Mouse (Mus musculus): ENCODE measurements around the gene Fancc.

Gene Fancc

DNA sequence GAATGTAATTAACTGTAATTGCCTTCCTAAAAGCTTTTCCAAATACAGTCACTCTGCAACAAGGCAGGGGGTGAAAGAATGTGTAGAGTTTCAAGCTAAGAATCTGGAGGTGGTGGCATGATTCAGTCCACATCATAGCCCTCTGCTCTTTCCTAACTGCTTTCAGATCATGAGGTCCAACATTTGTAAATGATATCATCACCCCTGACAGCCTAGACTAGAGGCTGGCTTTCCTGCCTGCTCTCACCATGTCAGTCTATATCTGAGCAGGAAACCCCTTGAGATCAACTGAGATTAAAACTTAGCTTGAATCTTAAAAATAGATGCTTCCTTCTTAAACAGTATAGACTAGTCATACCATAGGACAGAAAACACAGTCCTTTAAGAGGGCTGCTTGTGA, 75.9 kb downstream of the Fancc start:
- DNase-seq (ENCODE audit: low read depth, low spot score) = no peak

DNA sequence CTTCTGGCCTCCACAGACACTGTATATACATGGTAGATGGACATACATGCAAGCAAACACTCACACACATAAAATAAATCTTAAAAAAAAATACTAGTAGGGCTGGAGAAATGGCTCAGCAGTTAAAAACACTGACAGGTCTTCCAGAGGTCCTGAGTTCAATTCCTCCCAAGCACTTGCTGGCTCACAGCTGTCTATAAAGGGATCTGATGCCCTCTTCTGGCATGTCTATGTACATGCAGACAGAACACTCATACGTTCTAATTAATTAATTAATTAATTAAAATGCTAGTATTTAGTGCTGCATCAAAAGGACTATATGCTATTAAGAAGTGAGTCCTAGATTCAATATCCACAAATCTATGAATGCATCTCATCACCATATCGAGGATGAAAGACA, 78.9 kb downstream of the Fancc start:
- peak; percentile 24 for DNase-seq (ENCODE audit: low read depth, low spot score)

DNA sequence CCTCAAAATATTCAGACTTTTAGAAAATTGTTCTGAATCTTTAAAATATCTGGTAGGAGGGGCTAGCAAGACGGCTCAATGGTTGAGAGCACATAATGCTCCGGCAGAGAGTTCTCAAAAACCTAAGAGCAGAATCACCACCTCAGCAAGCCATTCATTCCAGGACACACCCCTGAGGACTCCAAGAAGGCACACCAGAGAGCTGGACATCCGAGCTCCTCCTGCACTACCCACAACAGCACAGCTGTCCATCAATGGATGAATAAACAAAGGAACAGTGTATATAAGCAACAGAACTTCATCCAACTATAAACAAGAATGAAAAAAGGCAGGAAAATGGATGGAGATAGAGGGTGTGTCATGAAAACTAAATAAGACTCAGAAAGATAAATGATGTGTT, 80.3 kb downstream of the Fancc start:
- no peak for DNase-seq (ENCODE audit: low read depth, low spot score)

DNA sequence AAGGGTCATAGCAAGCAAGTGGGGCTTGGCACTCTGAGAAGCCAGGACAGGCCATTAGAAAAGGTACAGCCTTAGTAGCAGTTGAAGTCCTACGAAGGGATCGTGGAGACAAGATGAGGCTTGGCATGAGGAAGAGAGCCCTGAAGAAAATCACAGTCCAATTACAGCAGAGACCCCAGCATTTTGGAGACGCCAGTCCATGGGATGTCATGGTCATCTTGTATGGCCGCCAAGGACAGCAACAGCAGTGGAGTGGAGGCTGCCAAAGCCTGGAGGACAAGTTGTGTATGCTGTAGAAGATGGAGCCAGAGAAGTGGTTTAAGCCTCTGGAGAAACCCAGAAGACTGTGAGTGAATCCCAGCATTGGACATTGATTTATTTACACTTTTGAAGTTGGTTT, 84.4 kb downstream of the Fancc start:
- DNase-seq (ENCODE audit: low read depth, low spot score) = no peak

DNA sequence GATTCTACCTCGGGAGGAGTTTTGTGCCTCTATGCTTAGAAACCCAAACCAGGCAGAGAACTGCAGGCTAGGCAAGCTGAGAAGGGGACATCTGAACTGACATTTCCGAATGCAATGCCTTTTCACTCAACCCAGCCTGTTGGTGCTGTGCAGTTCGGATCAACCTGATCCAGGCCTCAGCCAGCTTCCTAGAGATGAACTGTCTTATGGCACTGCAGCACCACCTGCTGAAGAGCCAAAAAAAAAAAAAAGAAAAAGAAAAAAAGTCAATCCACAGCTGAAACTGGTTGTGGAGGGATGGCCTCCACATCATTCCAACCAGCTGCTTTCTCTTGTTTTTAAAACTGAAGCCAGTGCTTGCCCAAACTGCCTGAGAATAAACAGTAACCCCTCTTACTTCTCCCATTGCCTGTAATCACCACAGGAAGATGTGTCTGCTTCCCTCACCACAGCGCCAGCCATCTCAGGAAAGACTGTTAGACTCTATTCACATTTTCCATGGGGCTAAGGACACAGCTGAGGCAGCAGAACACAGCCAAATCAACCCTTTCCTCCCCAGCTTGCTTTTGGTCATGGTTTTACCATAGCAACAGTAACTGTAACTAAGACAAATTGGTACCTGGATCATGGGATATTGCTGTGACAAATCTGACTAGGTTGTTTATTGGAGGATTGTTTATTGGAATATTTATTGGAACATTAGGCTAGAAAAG, 85.6 kb downstream of the Fancc start:
- DNase-seq (ENCODE audit: low read depth, low spot score) = peak; percentile 47

DNA sequence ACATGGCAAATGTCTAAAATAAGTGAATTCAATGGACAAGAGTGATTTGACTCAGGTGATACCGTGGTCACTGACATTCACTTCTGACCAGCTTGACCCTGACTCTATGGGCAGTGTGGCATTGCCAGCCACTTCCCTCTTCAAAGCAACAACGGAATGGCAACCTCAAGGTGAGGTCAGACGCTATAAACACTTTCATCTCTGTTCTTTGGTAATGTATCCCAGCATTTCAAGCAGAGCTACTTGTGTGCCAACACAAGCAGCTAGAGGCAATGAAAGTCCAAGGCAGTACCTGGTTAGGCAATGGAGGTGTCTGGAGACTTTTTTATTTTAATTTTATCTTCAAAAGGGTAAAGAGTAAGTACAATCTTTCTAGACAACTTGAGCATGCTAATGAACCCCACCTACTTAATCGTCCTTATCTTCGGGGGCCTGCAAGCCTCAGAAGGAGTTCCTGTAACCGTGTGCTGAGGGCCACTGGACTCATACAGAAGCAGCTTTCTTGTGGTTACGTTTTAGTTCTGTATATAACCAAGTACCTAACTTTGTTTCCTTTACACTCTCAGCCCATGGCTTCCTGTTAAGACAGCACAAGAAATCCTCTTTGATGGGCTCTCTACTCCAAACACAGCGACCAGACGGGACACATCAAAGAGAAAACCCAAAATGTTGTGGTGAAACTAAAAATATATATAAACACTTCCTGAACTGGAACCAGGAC, 86.3 kb downstream of the Fancc start:
- DNase-seq (ENCODE audit: low read depth, low spot score) = peak; percentile 51

DNA sequence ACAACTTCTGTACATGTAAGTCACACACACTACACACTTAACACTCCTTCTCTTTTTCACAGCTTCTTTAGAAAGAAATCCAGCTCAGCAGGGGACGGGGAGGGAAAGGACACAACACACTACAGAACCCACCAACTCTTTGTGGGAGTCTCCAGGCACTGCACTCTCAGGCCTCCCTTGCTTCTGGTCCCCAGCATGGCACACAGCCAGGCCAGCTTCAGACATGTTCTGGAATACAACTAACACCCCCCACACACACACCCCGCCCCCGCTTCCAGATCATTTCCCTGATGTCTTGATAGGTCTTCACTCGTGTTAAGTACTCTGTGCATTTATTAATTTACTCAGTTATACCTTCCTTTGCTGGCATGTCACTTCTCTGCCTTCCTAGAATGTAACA, 91.9 kb downstream of the Fancc start:
- DNase-seq (ENCODE audit: low read depth, low spot score) = no peak

DNA sequence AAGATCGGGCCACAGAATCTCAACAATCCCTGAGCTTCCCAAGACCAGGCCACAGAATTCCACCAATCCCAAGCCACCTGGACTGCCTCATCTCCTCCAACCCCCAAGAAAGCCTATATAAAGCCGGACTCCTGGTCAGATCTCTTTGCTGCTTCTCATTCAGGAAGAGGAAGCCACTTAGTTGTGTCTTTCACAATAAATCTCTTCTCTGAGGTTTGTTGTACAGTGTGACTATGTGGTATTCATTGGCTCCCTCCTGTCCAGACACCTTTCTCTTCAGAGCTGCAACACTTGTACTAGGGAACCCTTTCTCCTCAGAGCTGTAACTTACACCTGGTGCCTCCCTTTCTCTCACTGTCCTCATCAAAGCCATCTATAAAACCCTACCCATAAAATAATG, 92.4 kb downstream of the Fancc start:
- no peak for DNase-seq (ENCODE audit: low read depth, low spot score)

DNA sequence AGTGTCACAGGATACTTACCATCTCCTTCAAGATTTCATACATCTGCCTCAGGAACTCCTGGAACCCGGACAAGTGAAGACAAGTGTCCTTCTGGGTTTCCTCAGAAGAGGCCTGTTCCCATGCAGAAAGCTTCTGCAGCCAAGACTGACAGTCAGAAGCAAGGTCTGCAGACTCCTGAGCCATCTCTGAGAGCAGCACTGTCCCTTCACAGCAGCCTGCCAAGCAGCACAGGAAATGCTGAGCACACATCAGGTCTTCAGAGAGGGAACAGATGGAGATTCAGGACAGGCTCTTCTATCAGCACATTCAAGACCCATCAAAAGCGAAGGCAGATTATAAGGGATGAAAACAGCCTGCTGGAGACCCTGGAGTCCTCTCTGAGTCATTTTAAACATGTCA, 94.3 kb downstream of the Fancc start:
- DNase-seq (ENCODE audit: low read depth, low spot score) = no peak

DNA sequence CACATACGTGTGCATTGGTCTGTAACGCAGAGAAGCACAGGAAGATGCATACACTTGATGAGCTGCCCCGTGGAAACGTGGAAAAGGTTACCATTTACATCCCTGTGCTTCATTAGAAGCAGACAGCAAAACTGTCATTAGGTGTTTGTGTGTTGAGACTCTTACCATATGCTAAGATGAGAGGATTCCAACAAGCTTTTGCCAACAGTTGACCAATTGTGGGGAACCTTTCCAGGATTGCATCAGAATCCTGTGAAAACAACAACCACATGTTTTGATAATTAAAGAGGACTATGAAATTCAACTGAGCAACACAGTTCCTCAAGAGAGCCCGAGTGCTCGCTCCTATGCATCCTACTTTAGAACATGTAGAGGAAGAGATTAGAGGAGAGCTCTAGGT, 97.0 kb downstream of the Fancc start:
- DNase-seq (ENCODE audit: low read depth, low spot score) = no peak

DNA sequence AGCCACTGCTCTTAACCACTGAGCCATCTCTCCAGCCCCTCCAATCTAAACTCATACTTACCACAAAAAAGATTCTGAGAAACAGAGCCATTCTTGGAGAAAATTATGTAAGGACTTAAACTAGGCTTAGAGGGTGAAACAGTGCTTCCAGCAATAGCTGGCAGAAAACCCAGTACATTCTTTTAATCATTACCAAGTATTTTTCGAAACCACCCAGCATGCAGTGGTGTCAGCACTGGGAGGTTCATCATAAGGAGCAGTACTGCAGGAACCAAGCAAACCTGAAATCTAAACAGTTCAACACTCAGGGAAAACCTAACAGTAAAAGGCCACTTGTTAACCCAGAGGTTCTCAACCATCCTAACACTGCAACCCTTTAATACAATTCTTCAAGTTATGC, 99.7 kb downstream of the Fancc start:
- DNase-seq (ENCODE audit: low read depth, low spot score) = no peak

DNA sequence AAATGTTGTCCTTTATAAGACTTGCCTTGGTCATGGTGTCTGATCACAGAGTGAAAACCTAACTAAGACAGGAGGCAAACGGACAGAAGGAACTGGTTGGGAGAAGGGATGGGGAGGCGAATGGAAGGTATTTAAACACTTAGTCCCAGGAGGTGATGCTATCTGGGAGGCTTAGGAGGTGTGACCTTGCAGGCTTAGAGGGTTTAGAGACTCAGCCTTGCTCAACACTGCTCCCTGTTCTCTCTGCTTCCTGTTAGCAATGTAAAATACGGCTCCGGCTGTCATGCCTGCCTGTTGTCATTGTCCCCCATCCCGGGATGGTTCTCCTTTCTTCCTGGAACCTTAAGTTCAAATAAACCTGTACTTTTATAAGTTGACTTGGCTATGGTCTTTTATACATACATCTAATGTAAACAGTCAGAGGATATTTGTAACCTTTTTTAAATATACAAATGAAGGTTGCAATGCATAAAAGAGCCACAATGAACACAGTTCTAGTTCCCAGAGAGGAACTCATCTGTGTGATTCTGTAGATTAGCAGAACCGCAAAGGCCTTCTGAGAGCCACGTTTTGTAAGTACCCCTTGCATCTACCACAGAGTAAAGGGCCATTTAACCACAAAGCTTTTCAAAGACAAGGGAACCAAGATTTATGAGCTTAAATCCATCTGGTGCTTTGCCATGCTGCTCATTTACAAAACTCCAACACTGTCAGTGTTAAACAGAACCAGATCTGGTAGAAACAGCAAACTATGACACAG, 102.6 kb downstream of the Fancc start:
- DNase-seq (ENCODE audit: low read depth, low spot score) = peak; percentile 16

DNA sequence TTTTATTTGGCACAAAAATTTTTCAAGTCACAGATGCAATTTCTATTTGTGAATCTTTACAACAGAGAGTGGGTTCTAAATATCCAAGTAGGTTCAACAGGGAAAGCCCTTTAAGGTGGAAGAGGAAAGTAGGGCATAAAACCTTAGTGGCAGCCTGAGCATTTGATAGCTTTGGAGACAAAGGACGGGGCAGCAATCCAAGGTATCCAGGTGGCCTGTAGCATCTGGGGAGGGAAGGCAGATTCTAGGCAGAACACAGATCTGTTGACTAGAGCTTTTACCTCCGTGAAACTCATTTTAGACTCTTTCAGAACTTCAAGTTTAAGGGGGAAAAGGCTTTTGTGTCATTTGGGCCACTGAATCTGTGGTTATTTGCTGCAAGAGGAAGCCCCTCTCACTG, 111.8 kb downstream of the Fancc start:
- DNase-seq (ENCODE audit: low read depth, low spot score) = no peak

DNA sequence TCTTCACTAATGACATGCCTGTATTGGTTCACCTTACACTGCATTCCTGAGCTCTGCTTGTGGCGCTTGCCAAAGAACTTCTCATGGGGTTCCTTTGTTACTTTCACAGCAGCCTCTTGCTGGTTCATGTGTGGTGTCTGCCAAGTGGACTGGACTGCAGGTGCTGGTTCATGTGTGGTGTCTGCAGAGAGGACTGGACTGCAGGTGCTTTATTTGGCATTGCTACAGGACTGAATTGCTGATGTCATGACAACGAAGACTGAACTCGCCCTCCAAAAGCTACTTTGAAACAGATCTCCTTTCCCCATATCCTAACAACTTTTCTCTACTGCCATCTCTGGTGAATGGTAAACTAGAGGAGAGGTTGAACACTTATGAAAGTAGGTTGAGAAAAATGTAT, 112.3 kb downstream of the Fancc start:
- DNase-seq (ENCODE audit: low read depth, low spot score) = no peak

DNA sequence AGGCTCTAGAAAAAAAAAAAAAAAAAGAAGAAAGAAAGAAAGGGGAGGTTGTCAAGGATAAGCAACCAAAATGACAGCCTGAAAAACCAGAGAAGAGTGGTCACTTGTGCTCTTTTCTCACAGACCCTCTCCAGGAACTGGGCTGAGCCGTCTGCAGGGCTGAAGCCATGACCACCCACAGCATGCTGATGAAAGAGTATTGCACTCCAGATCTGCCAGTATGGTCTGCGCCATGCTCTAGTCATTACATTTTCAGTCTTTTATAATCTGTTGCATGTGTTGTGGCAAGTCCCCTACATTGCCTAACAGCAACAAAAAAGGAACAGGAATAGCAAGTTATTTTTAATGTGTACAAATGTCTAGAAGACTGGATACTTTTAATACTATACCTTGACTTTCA, 114.9 kb downstream of the Fancc start:
- DNase-seq (ENCODE audit: low read depth, low spot score) = no peak

DNA sequence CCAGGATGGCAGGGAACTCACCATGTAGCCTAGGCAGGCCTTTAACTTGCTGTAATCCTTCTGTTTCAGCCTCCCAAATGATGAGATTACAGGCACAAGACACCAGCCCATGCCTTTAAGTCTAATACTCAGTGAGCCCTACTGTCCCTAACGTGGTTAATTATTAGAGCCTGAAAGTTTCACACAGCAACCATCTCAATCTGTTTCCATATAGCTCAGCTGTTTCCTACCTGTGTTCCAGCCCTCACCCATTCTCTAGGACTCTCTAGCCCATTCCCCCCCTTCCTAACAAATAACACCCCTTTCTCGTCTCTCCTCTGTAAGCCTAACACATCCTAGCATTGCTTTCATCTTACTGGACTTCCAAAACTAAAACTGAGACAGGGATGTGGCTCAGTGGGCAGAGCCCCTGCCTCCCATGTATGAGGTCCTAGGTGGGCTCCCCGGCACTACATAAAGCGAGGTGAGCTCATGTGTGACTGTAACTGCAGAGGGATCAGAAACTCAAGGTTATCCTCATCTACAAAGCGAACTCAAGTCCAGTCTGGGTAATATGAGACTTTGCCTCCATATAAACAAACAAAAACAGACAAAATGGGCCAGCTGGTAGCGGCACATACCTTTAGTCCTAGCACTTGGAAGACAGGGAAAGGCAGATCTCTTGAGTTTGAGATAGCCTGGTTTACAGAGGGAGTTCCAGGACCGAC, 123.5 kb downstream of the Fancc start:
- no peak for DNase-seq (ENCODE audit: low read depth, low spot score)

DNA sequence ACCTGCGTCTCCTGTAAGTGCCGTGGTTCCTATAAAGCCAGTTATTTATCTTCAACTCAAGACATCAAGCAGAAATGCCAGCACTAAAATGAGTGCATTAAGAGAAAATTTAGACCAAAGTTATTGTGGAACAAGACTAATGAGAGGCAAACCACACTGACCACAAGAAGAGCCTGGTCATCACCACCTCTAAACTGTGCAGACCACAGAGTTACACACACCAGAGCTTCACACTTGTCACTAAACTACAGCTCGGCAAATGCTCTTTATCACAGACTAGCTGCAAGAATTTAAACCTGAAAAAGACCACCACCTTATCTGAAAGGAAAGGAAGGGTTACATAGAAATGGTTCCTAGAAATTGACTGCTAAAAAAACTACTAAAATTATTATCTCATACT, 135.3 kb downstream of the Fancc start:
- no peak for DNase-seq (ENCODE audit: low read depth, low spot score)

DNA sequence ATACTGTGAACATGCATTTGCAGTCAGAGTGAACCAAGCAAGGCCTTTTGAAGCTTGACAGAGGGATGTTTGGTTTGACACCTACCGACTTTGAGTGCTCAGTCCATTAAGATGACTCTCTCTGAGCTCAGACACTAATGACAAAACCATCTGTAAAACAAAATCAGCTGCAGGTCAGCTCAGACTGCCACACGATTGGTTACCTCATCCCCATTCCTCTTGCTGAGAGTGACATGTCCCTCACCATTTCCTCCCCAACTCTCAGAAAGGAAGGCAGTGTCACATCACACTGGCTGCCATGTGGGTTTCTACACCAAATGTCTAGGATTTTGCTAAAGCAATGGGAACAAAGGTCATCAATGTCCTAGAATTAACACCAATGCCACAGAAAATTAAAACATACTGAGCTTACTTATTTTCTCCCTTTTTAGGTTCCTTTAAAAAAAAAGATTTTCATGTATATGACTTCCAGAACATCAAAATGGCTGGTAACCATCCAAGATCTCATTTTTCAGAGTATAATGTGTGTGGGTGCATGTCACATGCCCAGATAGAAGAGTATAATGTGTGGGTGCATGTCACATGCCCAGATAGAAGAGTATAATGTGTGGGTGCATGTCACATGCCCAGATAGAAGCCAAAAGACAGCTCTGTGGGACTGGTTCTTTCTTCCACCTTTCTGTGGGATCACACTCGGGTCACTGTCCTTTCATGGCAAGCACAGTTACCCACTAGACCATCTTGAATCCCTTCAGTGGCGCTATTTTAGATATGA, 136.8 kb downstream of the Fancc start:
- no peak for DNase-seq (ENCODE audit: low read depth, low spot score)

DNA sequence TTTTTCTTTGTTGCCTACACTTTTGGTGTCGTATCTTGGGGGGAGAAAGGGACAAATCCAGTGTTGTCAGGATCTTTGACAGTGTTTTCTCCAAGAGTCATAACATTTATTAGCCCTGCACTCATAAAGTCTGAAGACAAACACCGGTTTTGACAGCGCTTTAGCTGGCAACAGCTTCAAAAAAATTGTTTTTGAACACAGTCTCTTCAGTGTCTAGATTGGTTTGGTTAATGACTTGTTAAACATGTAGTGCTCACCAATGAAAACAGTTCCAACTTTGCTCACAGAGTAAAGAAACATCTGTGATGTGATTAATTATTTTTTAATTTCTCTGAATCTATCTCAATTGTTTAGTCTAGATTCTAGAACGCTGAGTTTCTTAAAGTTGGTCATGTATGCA, 137.7 kb downstream of the Fancc start:
- DNase-seq (ENCODE audit: low read depth, low spot score) = no peak

DNA sequence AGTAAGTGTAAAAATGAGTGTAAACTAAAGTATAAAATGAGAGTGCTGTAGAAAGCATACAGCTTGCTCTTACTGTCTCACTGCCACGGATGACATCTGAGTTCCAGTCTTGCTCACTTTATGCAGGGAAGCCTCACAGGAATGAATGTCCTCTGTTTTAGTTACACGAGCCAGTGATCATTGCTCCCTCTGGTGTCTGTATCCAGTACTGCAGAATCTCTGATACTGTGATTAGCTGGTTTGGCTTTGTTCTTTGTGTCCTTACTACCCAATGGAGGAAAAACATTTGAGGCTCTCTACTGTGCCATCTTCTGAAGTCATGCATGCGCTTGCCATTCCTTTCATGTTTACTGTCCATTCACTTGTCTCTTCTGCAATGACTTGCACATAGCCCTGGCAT, 140.5 kb downstream of the Fancc start:
- DNase-seq (ENCODE audit: low read depth, low spot score) = peak; percentile 77

DNA sequence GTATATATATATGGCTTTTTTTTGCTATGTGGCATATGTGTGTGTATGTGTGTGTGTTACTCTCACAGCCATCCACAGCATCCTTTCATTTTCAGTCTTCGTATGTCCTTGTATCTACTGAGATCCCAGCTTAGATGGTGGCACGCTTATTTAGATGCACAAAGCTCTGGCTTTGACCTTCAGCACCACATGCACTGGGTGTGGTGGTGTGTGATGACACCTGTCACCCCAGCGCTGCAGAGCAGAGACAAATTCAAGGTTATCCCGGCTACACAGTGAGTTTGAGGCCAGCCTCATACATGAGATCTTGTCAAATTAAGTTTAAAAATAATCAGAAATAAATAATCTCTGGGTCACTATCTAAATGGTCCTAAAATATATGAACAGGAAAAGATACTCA, 141.0 kb downstream of the Fancc start:
- DNase-seq (ENCODE audit: low read depth, low spot score) = no peak
